Mouse (Mus musculus) ES-Bruce4 (cell line): ENCODE measurements at regions not wholly inside any gene's neighbourhood (a gene's known extent, or its start where the extent isn't known, plus 50 kb on each side); places are given as distances from the start of the nearest gene placed in this dataset.

Experiments
- H3K27ac ChIP-seq: 2 replicates; pipeline ENCODE4 v1.5.1; 2012; ENCODE audit warnings: low read length, inconsistent platforms; ENCODE audit not compliant: insufficient read depth
- H3K27me3 ChIP-seq: 2 replicates; pipeline ENCODE4 v1.6.1; 2012; ENCODE audit warnings: mild to moderate bottlenecking, low read length, inconsistent platforms; ENCODE audit not compliant: control insufficient read depth, poor library complexity, insufficient read depth, severe bottlenecking
- H3K36me3 ChIP-seq: 2 replicates; pipeline ENCODE4 v1.6.1; 2012; ENCODE audit warnings: inconsistent platforms, mild to moderate bottlenecking, low read length, moderate library complexity; ENCODE audit not compliant: control insufficient read depth, poor library complexity, insufficient read depth, severe bottlenecking
- H3K4me1 ChIP-seq: one replicate; pipeline ENCODE4 v1.8.1; 2011; ENCODE audit warnings: low read length; ENCODE audit not compliant: control insufficient read depth, insufficient read depth
- H3K4me3 ChIP-seq: 2 replicates; pipeline ENCODE4 v1.5.1; 2011; ENCODE audit warnings: low read depth, mild to moderate bottlenecking, low read length
- H3K9ac ChIP-seq: 2 replicates; pipeline ENCODE4 v1.6.1; 2012; ENCODE audit warnings: low read depth, mild to moderate bottlenecking, inconsistent platforms; ENCODE audit not compliant: poor library complexity, severe bottlenecking
- H3K9me3 ChIP-seq: replicated peaks from 2 replicates; pipeline ENCODE4 v1.6.1; 2012; ENCODE audit warnings: mild to moderate bottlenecking, low read length, inconsistent platforms; ENCODE audit not compliant: control insufficient read depth, poor library complexity, insufficient read depth, severe bottlenecking
- CTCF ChIP-seq: IDR thresholded peaks from one replicate; pipeline ENCODE4 v1.8.1; 2011; ENCODE audit warnings: low read depth, low read length
- EP300 ChIP-seq: IDR thresholded peaks from 2 replicates; pipeline ENCODE4 v1.6.1; 2011; ENCODE audit warnings: low read depth, low read length; ENCODE audit not compliant: insufficient read depth
- POLR2A ChIP-seq: IDR thresholded peaks from one replicate; pipeline ENCODE4 v1.8.1; 2011; ENCODE audit warnings: low read length; ENCODE audit not compliant: insufficient read depth

GRCm38 (mm10) chr2:30697851-30698250 lies 103.0 kb downstream of the Cstad start:
- H3K9ac ChIP-seq = no peak overlapping the region
- TF ChIP-seq EP300 (no peak), POLR2A (no peak), CTCF (no peak)
- no peak overlapping the region for H3K4me3 ChIP-seq
- H3K27me3 ChIP-seq = no peaks in the 10 kb centered on the region
- no peak overlapping the region for H3K27ac ChIP-seq
- H3K4me1 ChIP-seq = no peaks in the 10 kb centered on the region
- H3K9me3 ChIP-seq = no peaks in the 10 kb centered on the region
- no peaks in the 10 kb centered on the region for H3K36me3 ChIP-seq

- H3K9me3 ChIP-seq = no peaks in the 10 kb centered on the region
- no peak for TF ChIP-seq POLR2A
- no peak for TF ChIP-seq CTCF
- no peak for TF ChIP-seq EP300
- no peak overlapping the region for H3K9ac ChIP-seq
- no peak overlapping the region for H3K27ac ChIP-seq
- H3K4me3 ChIP-seq = no peak overlapping the region
- no peaks in the 10 kb centered on the region for H3K36me3 ChIP-seq
- H3K27me3 ChIP-seq = no peaks in the 10 kb centered on the region
- peaks cover 7% of the 10 kb centered on the region for H3K4me1 ChIP-seq
Measured at GRCm38 (mm10) chr2:30695771-30696456, 101.1 kb downstream of the Cstad start.

- H3K4me1 ChIP-seq = peaks cover 11% of the 10 kb centered on the region
- no peak overlapping the region for H3K9ac ChIP-seq
- no peaks in the 10 kb centered on the region for H3K36me3 ChIP-seq
- no peak overlapping the region for H3K27ac ChIP-seq
- TF ChIP-seq POLR2A (no peak), EP300 (no peak), CTCF (no peak)
- no peaks in the 10 kb centered on the region for H3K9me3 ChIP-seq
- no peak overlapping the region for H3K4me3 ChIP-seq
- H3K27me3 ChIP-seq = no peaks in the 10 kb centered on the region
Measured at GRCm38 (mm10) chr2:30695041-30695440, 100.2 kb downstream of the Cstad start.

- Histone ChIP-seq H3K4me3 (peak overlapping the region; percentile 60), H3K36me3 (no peaks in the 10 kb centered on the region), H3K4me1 (peaks cover 11% of the 10 kb centered on the region), H3K9me3 (no peaks in the 10 kb centered on the region), H3K27ac (no peak overlapping the region), H3K27me3 (no peaks in the 10 kb centered on the region), H3K9ac (peak overlapping the region; percentile 63)
- TF ChIP-seq POLR2A (no peak), CTCF (no peak), EP300 (no peak)
Measured at GRCm38 (mm10) chr2:30693206-30694035, 98.6 kb downstream of the Cstad start.

GRCm38 (mm10) chr2:30692561-30693205 lies 97.8 kb downstream of the Cstad start:
- no peaks in the 10 kb centered on the region for H3K9me3 ChIP-seq
- no peaks in the 10 kb centered on the region for H3K36me3 ChIP-seq
- no peak overlapping the region for H3K27ac ChIP-seq
- no peaks in the 10 kb centered on the region for H3K27me3 ChIP-seq
- no peak for TF ChIP-seq POLR2A
- peak; percentile 30; the same call in 1 of the 2 replicates for TF ChIP-seq EP300
- no peak for TF ChIP-seq CTCF
- 0 out of 2 replicates have a peak overlapping the region, but pooled peaks have one; percentile 63 for H3K9ac ChIP-seq
- H3K4me1 ChIP-seq = peaks cover 11% of the 10 kb centered on the region
- H3K4me3 ChIP-seq = peak overlapping the region; percentile 60
